8 mouse cellular contexts compared by ENCODE assay signal in genomic region chr11:87817443-87817773, GRCm38 (mm10). TPM values are rescaled to one million over a fixed set of nuclear protein-coding genes. Genes with fewer than 3 reads are reported as not detected.
A peak's percentile ranks its signal among the peaks of the same experiment; 100 is the strongest.
DNase-seq lines count a peak whose midpoint lies in the region; ATAC-seq and TF ChIP-seq lines count a peak whose summit lies in the region.

No protein-coding gene starts in this region.

- H3K4me2 ChIP-seq in heart, embryonic 12.5 days, result peak overlapping the region; percentile 80
- peak overlapping the region; percentile 75 for H3K4me2 ChIP-seq in hindbrain, embryonic 11.5 days (replicated peaks; ENCODE audit: low read depth, low read length)
- H3K4me2 ChIP-seq in midbrain, embryonic 11.5 days, result peak overlapping the region; percentile 64

- 25% methylated on average over 4 of the region's 4 CpGs for WGBS in heart, embryonic 12.5 days
- 30% methylated on average over 4 of the region's 4 CpGs for WGBS in hindbrain, embryonic 11.5 days
- 27% methylated on average over 4 of the region's 4 CpGs for WGBS in midbrain, embryonic 11.5 days

- H3K27ac ChIP-seq in heart, embryonic 12.5 days (ENCODE audit: poor library complexity, severe bottlenecking), result no peak overlapping the region
- no peak overlapping the region for H3K27ac ChIP-seq in ES-E14 (ENCODE audit: insufficient read depth, low read depth, low read length, poor library complexity, severe bottlenecking)
- no peak overlapping the region; the same call in 1 of the 2 replicates for H3K27ac ChIP-seq in hindbrain, embryonic 11.5 days (ENCODE audit: low read depth, low read length)
- H3K27ac ChIP-seq in midbrain, embryonic 11.5 days (ENCODE audit: low read depth, low read length), result no peak overlapping the region

- no peaks in the 10 kb centered on the region for H3K9me3 ChIP-seq in heart, embryonic 12.5 days (replicated peaks)
- H3K9me3 ChIP-seq in ES-E14 (ENCODE audit: control insufficient read depth, insufficient read depth, low read depth, low read length), result no peaks in the 10 kb centered on the region
- H3K9me3 ChIP-seq in hindbrain, embryonic 11.5 days (ENCODE audit: control insufficient read depth, low read length), result no peaks in the 10 kb centered on the region
- no peaks in the 10 kb centered on the region for H3K9me3 ChIP-seq in midbrain, embryonic 11.5 days (ENCODE audit: control insufficient read depth, low read length)

- no peak for DNase-seq in heart, adult 11 months
- peak; percentile 51 for DNase-seq in ES-E14 (ENCODE audit: low read depth, low spot score)
- no peak for DNase-seq in hindbrain, embryonic 11.5 days (ENCODE audit: low spot score)
- DNase-seq in midbrain, embryonic 11.5 days (ENCODE audit: low spot score, missing footprints), result no peak
- DNase-seq in urinary bladder, adult 18-20 months (ENCODE audit: low spot score in 2 of 2), result no peak
- DNase-seq in left cerebral cortex, postnatal 4 days, result no peak

- H3K36me3 ChIP-seq in heart, embryonic 12.5 days, result no peaks in the 10 kb centered on the region
- H3K36me3 ChIP-seq in ES-E14 (ENCODE audit: control insufficient read depth, insufficient read depth, low read length, poor library complexity, severe bottlenecking), result no peaks in the 10 kb centered on the region
- no peaks in the 10 kb centered on the region for H3K36me3 ChIP-seq in hindbrain, embryonic 11.5 days (ENCODE audit: control insufficient read depth, insufficient read depth, low read length)
- no peaks in the 10 kb centered on the region for H3K36me3 ChIP-seq in midbrain, embryonic 11.5 days (ENCODE audit: control insufficient read depth, insufficient read depth, low read length)

- peaks cover 54% of the 10 kb centered on the region for H3K27me3 ChIP-seq in heart, embryonic 12.5 days (replicated peaks)
- H3K27me3 ChIP-seq in hindbrain, embryonic 11.5 days (ENCODE audit: control insufficient read depth, insufficient read depth, low read length), result no peaks in the 10 kb centered on the region
- H3K27me3 ChIP-seq in midbrain, embryonic 11.5 days (ENCODE audit: control insufficient read depth, insufficient read depth, low read length), result no peaks in the 10 kb centered on the region; the same call in 1 of the 2 replicates

- intact Hi-C loops in left cerebral cortex, postnatal 4 days (cut with DNase I), result no loop called here

- peak overlapping the region; percentile 31; the same call in 1 of the 2 replicates for H3K9ac ChIP-seq in heart, embryonic 12.5 days
- peak overlapping the region; percentile 54; the same call in 1 of the 2 replicates for H3K9ac ChIP-seq in ES-E14 (ENCODE audit: insufficient read depth, low read depth, low read length, poor library complexity, severe bottlenecking)
- H3K9ac ChIP-seq in hindbrain, embryonic 11.5 days (ENCODE audit: low read depth, low read length), result peak overlapping the region; percentile 44; the same call in 1 of the 2 replicates
- peak overlapping the region; percentile 59 for H3K9ac ChIP-seq in midbrain, embryonic 11.5 days (ENCODE audit: low read length)

- H3K4me3 ChIP-seq in heart, embryonic 12.5 days, result peak overlapping the region; percentile 50
- peak overlapping the region; percentile 40 to 47; a peak in 3 of 4 replicates for H3K4me3 ChIP-seq in ES-E14 (ENCODE audit: insufficient read depth in 1 of 2, low read depth in 1 of 2, low read length in 2 of 2, poor library complexity in 1 of 2, severe bottlenecking in 1 of 2)
- peak overlapping the region; percentile 31 for H3K4me3 ChIP-seq in hindbrain, embryonic 11.5 days (ENCODE audit: low read depth, low read length)
- H3K4me3 ChIP-seq in midbrain, embryonic 11.5 days (ENCODE audit: low read depth, low read length), result peak overlapping the region; percentile 33

- ATAC-seq in heart, embryonic 12.5 days (ENCODE audit: insufficient number of reproducible peaks, low FRiP score), result no peak
- ATAC-seq in hindbrain, embryonic 11.5 days (ENCODE audit: low FRiP score), result peak; percentile 30; the same call in 1 of the 2 replicates
- no peak; the same call in 1 of the 2 replicates for ATAC-seq in midbrain, embryonic 11.5 days (ENCODE audit: low FRiP score)
- ATAC-seq in erythroid progenitor cell, adult 5-6 weeks (replicated peaks; ENCODE audit: low FRiP score, poor library complexity, severe bottlenecking), result no peak

- H3K4me1 ChIP-seq in heart, embryonic 12.5 days (replicated peaks), result 0 out of 2 replicates have a peak, but pooled peaks cover 5% of the 10 kb centered on the region
- peaks cover 2 to 14% of the 10 kb centered on the region in 2 experiments; a peak in 1 of 4 replicates for H3K4me1 ChIP-seq in ES-E14 (ENCODE audit: control insufficient read depth in 2 of 2, insufficient read depth in 2 of 2, low read length in 2 of 2, poor library complexity in 1 of 2)
- no peaks in the 10 kb centered on the region for H3K4me1 ChIP-seq in hindbrain, embryonic 11.5 days (replicated peaks; ENCODE audit: control insufficient read depth, insufficient read depth, low read length)
- H3K4me1 ChIP-seq in midbrain, embryonic 11.5 days (ENCODE audit: control insufficient read depth, insufficient read depth, low read length), result peaks cover 3% of the 10 kb centered on the region; the same call in 1 of the 2 replicates

- in situ Hi-C loops in ES-E14 (cut with MboI; ENCODE audit: low sequenced_read_pairs in 2 of 2, unreplicated experiment in 2 of 2), result no loop called here

TF ChIP-seq in ES-E14, 5 proteins besides CTCF, POLR2A, EP300 and RAD21:
- TF ChIP-seq ZC3H11A (IDR thresholded peaks at IDR 0.05; ENCODE audit: borderline replicate concordance, low read depth, low read length) (no peak), MAFK (IDR thresholded peaks at IDR 0.05; ENCODE audit: insufficient read depth, low read depth, low read length) (no peak), HCFC1 (IDR thresholded peaks at IDR 0.05; ENCODE audit: borderline replicate concordance, insufficient read depth, low read length) (no peak), ZNF384 (IDR thresholded peaks at IDR 0.05; ENCODE audit: low read depth, low read length) (no peak)

RNA-seq across cellular contexts. Expression of gene Lpo, which starts 10.7 kb away (rescaled TPM):
- polyA plus RNA-seq in heart, embryonic 12.5 days (2016; fragmentation: Nextera tagmentation; extraction: Ambion mirVana), result not detected in 2 replicates
- total RNA-seq in ES-E14 (2012; rRNA removed), result not detected in 2 replicates
- polyA plus RNA-seq in hindbrain, embryonic 11.5 days (2014; fragmentation: Nextera tagmentation; extraction: Ambion mirVana), result 0.70 and 0.73 TPM in 2 replicates
- polyA plus RNA-seq in midbrain, embryonic 11.5 days (2014; fragmentation: Nextera tagmentation; extraction: Ambion mirVana), result 0.27 and 0.57 TPM in 2 replicates
- total RNA-seq in left cerebral cortex, postnatal 4 days (2021), result 1 to 10 TPM in 1 of 2 experiments, under 1 TPM in 1; 0.30 to 1.0 TPM
- not detected in 2 replicates for total RNA-seq in erythroid progenitor cell, adult 5-6 weeks (2015; ENCODE audit: low replicate concordance)
- total RNA-seq in erythroid progenitor cell, adult 5-6 weeks (2017; ENCODE audit: low replicate concordance), result not detected in 2 replicates

RNA-seq across cellular contexts. Expression of gene Mpo, which starts 24.0 kb away (rescaled TPM):
- 2.8 and 6.7 TPM in 2 replicates for polyA plus RNA-seq in heart, embryonic 12.5 days (2016; fragmentation: Nextera tagmentation; extraction: Ambion mirVana)
- total RNA-seq in ES-E14 (2012; rRNA removed), result not detected in 2 replicates
- 2.8 and 5.3 TPM in 2 replicates for polyA plus RNA-seq in hindbrain, embryonic 11.5 days (2014; fragmentation: Nextera tagmentation; extraction: Ambion mirVana)
- 2.6 and 2.9 TPM in 2 replicates for polyA plus RNA-seq in midbrain, embryonic 11.5 days (2014; fragmentation: Nextera tagmentation; extraction: Ambion mirVana)
- under 1 TPM in 1 of 2 experiments, not detected in 1; 0.32 TPM for total RNA-seq in left cerebral cortex, postnatal 4 days (2021)
- total RNA-seq in erythroid progenitor cell, adult 5-6 weeks (2015; ENCODE audit: low replicate concordance), result 946 and 1,145 TPM in 2 replicates
- total RNA-seq in erythroid progenitor cell, adult 5-6 weeks (2017; ENCODE audit: low replicate concordance), result 341 and 501 TPM in 2 replicates

RNA-seq across cellular contexts. Expression of gene Mks1, which starts 35.6 kb away (rescaled TPM):
- polyA plus RNA-seq in heart, embryonic 12.5 days (2016; fragmentation: Nextera tagmentation; extraction: Ambion mirVana), result 8.4 and 8.5 TPM in 2 replicates
- 14.2 and 21.1 TPM in 2 replicates for total RNA-seq in ES-E14 (2012; rRNA removed)
- 13.2 and 16.2 TPM in 2 replicates for polyA plus RNA-seq in hindbrain, embryonic 11.5 days (2014; fragmentation: Nextera tagmentation; extraction: Ambion mirVana)
- 11.0 and 12.1 TPM in 2 replicates for polyA plus RNA-seq in midbrain, embryonic 11.5 days (2014; fragmentation: Nextera tagmentation; extraction: Ambion mirVana)
- total RNA-seq in left cerebral cortex, postnatal 4 days (2021), result 1 to 10 TPM; 7.4 to 7.6 TPM
- not detected in 2 replicates for total RNA-seq in erythroid progenitor cell, adult 5-6 weeks (2015; ENCODE audit: low replicate concordance)
- total RNA-seq in erythroid progenitor cell, adult 5-6 weeks (2017; ENCODE audit: low replicate concordance), result not detected in 2 replicates

RNA-seq across cellular contexts. Expression of gene Tspoap1, which starts 57.1 kb away (rescaled TPM):
- 0.21 and 0.78 TPM in 2 replicates for polyA plus RNA-seq in heart, embryonic 12.5 days (2016; fragmentation: Nextera tagmentation; extraction: Ambion mirVana)
- total RNA-seq in ES-E14 (2012; rRNA removed), result 1.8 and 5.2 TPM in 2 replicates
- 6.4 and 10.0 TPM in 2 replicates for polyA plus RNA-seq in hindbrain, embryonic 11.5 days (2014; fragmentation: Nextera tagmentation; extraction: Ambion mirVana)
- 7.0 and 9.0 TPM in 2 replicates for polyA plus RNA-seq in midbrain, embryonic 11.5 days (2014; fragmentation: Nextera tagmentation; extraction: Ambion mirVana)
- total RNA-seq in left cerebral cortex, postnatal 4 days (2021), result 100 to 1,000 TPM; 180 to 186 TPM
- total RNA-seq in erythroid progenitor cell, adult 5-6 weeks (2015; ENCODE audit: low replicate concordance), result 6.7 and 8.6 TPM in 2 replicates
- 9.2 and 21.3 TPM in 2 replicates for total RNA-seq in erythroid progenitor cell, adult 5-6 weeks (2017; ENCODE audit: low replicate concordance)

RNA-seq across cellular contexts. Expression of gene Epx, which starts 57.9 kb away (rescaled TPM):
- 0.09 TPM in 1 of 2 replicates, not detected in the other for polyA plus RNA-seq in heart, embryonic 12.5 days (2016; fragmentation: Nextera tagmentation; extraction: Ambion mirVana)
- total RNA-seq in ES-E14 (2012; rRNA removed), result 0.31 and 0.53 TPM in 2 replicates
- 0.07 TPM in 1 of 2 replicates, not detected in the other for polyA plus RNA-seq in hindbrain, embryonic 11.5 days (2014; fragmentation: Nextera tagmentation; extraction: Ambion mirVana)
- polyA plus RNA-seq in midbrain, embryonic 11.5 days (2014; fragmentation: Nextera tagmentation; extraction: Ambion mirVana), result not detected in 2 replicates
- total RNA-seq in left cerebral cortex, postnatal 4 days (2021), result under 1 TPM; 0.22 to 0.40 TPM
- total RNA-seq in erythroid progenitor cell, adult 5-6 weeks (2015; ENCODE audit: low replicate concordance), result 13.0 and 18.4 TPM in 2 replicates
- 10.3 and 15.8 TPM in 2 replicates for total RNA-seq in erythroid progenitor cell, adult 5-6 weeks (2017; ENCODE audit: low replicate concordance)

Comparison
In these comparisons a context has a peak if more than half of its experiments do, and no peak if none do; other contexts are left out.
1. RNA of gene Mpo, which starts 24.0 kb away (total RNA-seq): 341 to 1,145 TPM in erythroid progenitor cell, adult 5-6 weeks; 0.32 TPM in left cerebral cortex, postnatal 4 days and not detected in ES-E14; every median in the first group is over 100 times any median in the second.
2. RNA of gene Mks1, which starts 35.6 kb away (total RNA-seq): 14.2 to 21.1 TPM in ES-E14 and 7.4 to 7.6 TPM in left cerebral cortex, postnatal 4 days; not detected in erythroid progenitor cell, adult 5-6 weeks; every median in the first group is over 4 times any median in the second.
3. Peak in every context shown above with its lines, with median percentiles within 50 percentile points of each other: H3K4me2 ChIP-seq, H3K4me3 ChIP-seq and H3K9ac ChIP-seq.